Mouse (Mus musculus): Measurements from ENCODE around the gene 6030468B19Rik. TPM values are rescaled to one million over a fixed set of nuclear protein-coding genes. Genes with fewer than 3 reads are reported as not detected.
A peak's percentile ranks its signal among the peaks of the same experiment; 100 is the strongest.

Gene 6030468B19Rik
- total and polyA plus RNA-seq, 2 experiments from 2014 or later: not detected

DNA sequence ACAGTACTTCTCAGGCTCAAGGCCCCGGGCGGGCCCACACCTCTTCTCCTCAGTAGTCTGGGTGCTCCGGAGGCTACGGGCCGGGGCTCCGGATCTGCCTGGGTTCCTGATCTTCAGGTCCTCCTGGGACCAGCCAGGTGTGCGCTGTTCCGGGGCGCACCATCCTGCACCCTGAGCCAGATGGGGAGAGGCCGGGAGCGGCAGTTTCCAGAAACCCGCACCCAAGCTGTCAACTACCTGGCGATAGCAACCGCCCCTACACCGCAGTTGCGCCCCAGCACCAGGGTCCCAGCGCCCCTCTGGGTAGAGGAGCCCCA lies 17.3 kb upstream of the 6030468B19Rik start:
- Histone ChIP-seq H3K9me3 (ENCODE audit: low read length) (no peaks in the 10 kb centered on the region), H3K36me3 (ENCODE audit: insufficient read depth, low read length) (no peaks in the 10 kb centered on the region), H3K27me3 (ENCODE audit: insufficient read depth, low read length) (peaks cover 28% of the 10 kb centered on the region), H3K4me3 (ENCODE audit: low read depth, low read length) (peak overlapping the region; percentile 23), H3K4me2 (ENCODE audit: low read depth, low read length, poor library complexity, severe bottlenecking) (peak overlapping the region; percentile 44), H3K27ac (ENCODE audit: low read depth, low read length) (peak overlapping the region; percentile 57; the same call in 1 of the 2 replicates), H3K4me1 (ENCODE audit: insufficient read depth, low read length) (no peaks in the 10 kb centered on the region; the same call in 1 of the 2 replicates), H3K9ac (replicated peaks; ENCODE audit: low read length, poor library complexity, severe bottlenecking) (no peak overlapping the region)
- 2% methylated on average over 17 of the region's 17 CpGs for WGBS
- TF ChIP-seq CTCF (IDR thresholded peaks at IDR 0.05): no peak
- DNase-seq (ENCODE audit: low spot score) (no peak), ATAC-seq (ENCODE audit: low FRiP score) (no peak)

DNA sequence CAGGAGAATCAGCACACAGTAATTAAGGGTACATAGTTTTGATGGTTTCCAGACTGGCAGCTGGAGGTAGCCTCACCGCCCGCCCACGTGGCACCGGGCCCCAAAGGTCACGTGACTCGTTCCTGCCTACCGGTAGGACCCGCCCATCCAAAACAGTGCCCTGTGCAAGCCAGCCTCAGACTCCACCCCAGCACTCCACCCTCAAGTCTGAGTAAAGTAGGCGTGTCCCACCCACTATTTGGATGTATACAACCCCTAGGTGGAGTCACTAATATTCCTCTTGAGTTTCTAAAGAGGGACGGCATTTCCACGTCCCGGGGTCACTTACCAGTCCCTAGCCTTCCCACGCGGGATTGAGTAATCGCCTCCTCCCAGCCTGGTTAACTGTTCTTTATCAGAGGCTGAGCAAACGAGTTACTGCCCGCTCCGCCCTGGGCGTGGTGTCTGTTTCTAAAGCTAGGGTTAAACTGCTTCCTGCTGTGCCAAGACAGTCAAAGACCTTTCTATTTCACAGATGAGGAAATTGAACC lies 16.8 kb upstream of the 6030468B19Rik start:
- Histone ChIP-seq H3K4me1 (ENCODE audit: insufficient read depth, low read length) (no peaks in the 10 kb centered on the region; the same call in 1 of the 2 replicates), H3K4me3 (ENCODE audit: low read depth, low read length) (peak overlapping the region; percentile 23; the same call in 1 of the 2 replicates), H3K36me3 (ENCODE audit: insufficient read depth, low read length) (no peaks in the 10 kb centered on the region), H3K27me3 (ENCODE audit: insufficient read depth, low read length) (peaks cover 28% of the 10 kb centered on the region), H3K9me3 (ENCODE audit: low read length) (no peaks in the 10 kb centered on the region), H3K4me2 (ENCODE audit: low read depth, low read length, poor library complexity, severe bottlenecking) (peak overlapping the region; percentile 44), H3K27ac (ENCODE audit: low read depth, low read length) (no peak overlapping the region; the same call in 1 of the 2 replicates), H3K9ac (replicated peaks; ENCODE audit: low read length, poor library complexity, severe bottlenecking) (no peak overlapping the region)
- no peak for ATAC-seq (ENCODE audit: low FRiP score)
- 8% methylated on average over 19 of the region's 19 CpGs for WGBS
- TF ChIP-seq CTCF (IDR thresholded peaks at IDR 0.05): no peak
- DNase-seq (ENCODE audit: low spot score): no peak

DNA sequence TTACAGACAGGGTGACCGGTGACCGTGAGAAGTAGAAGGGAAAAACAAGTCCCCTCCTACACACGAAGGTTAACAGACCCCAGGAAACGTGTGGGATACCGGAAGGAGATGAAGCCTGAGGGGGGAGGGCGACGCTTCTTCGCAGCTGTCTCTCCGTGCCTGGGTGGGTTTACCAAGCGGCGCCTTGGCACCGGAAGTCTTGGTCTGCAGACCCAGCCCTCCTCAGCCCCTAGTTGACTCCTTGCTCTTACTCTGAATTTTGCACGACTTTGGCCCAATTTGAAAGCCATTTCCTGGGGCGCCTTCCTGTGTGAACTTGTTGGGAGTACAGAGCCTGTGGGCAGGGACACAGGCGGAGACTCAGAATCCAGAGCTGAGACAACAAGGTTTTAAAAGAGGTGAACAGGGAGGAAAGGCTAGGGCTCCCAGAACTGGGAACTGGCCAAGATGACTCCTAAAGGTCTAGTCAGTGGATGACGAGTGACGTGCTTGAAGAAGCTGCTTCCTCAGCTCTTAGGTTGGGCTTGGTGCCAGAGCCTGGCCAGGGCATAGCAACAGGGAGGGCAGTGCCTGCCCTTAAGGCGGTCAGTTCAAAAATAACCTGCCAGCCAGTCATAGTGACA lies 16.1 kb upstream of the 6030468B19Rik start:
- DNase-seq (ENCODE audit: low spot score): peak; percentile 24

DNA sequence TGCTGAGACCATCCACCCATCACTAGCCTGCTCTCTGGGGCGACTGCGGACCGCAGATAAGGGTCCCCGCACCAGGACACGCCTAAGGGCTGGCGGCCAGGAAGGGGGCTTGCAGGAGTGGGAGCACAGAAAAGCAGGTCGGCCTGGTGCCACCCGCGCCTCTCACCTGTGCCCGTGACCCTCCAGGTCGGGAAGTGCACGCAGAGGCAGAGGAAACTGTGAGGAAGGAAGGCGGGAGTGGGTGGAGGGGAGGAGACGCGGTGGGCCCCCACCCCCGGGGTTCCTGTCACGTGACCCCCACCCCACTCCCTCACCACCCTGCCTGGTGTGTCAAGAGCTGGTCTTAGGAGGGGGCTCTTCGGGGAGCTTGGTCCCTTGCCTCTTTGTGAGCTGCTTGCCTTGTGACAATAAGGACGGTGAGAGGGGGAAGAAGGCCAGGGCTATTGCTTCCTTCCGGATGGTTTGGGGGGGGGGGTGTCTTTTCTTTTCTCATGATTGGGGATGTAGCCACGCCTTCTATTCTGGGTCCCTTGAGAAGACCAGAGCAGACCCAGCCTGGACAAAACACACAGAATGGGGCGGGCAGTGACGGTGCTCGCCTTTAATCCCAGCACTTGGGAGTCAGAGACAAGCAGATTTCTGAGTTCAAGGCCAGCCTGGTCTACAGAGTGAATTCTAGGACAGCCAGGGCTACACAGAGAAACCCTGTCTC lies 15.3 kb upstream of the 6030468B19Rik start, which contains the start of the genes Tmc8 and Tmc6:
Tmc8 (plus strand) TSS at position 84 of the 712 bp plus-strand sequence.
Tmc6 (minus strand) TSS at position 206 of the 712 bp plus-strand sequence.
- no peaks in the 10 kb centered on the region for H3K36me3 ChIP-seq (ENCODE audit: insufficient read depth, low read length)
- peak within 1 kb of the TSS; percentile 33; the same call in 1 of the 2 replicates for H3K9ac ChIP-seq (replicated peaks; ENCODE audit: low read length, poor library complexity, severe bottlenecking)
- H3K27ac ChIP-seq (ENCODE audit: low read depth, low read length): no peak within 1 kb of the TSS; the same call in 1 of the 2 replicates
- ATAC-seq (ENCODE audit: low FRiP score): no peak
- H3K27me3 ChIP-seq (ENCODE audit: insufficient read depth, low read length): peaks cover 28% of the 10 kb centered on the region
- DNase-seq (ENCODE audit: low spot score): no peak
- WGBS: 53% methylated on average over 19 of the region's 24 CpGs
- no peaks in the 10 kb centered on the region for H3K9me3 ChIP-seq (ENCODE audit: low read length)
- peak within 1 kb of the TSS; percentile 23 for H3K4me3 ChIP-seq (ENCODE audit: low read depth, low read length)
- no peak for TF ChIP-seq CTCF (IDR thresholded peaks at IDR 0.05)
- peak within 1 kb of the TSS; percentile 54 for H3K4me2 ChIP-seq (ENCODE audit: low read depth, low read length, poor library complexity, severe bottlenecking)
- no peaks in the 10 kb centered on the region; the same call in 1 of the 2 replicates for H3K4me1 ChIP-seq (ENCODE audit: insufficient read depth, low read length)

More for the DNA sequence above, 16.1 kb upstream of the 6030468B19Rik start:
- no peak overlapping the region; the same call in 1 of the 2 replicates for H3K27ac ChIP-seq (ENCODE audit: low read depth, low read length)
- peak overlapping the region; percentile 44; the same call in 1 of the 2 replicates for H3K4me2 ChIP-seq (ENCODE audit: low read depth, low read length, poor library complexity, severe bottlenecking)
- H3K36me3 ChIP-seq (ENCODE audit: insufficient read depth, low read length): no peaks in the 10 kb centered on the region
- no peaks in the 10 kb centered on the region for H3K9me3 ChIP-seq (ENCODE audit: low read length)
- H3K4me3 ChIP-seq (ENCODE audit: low read depth, low read length): no peak overlapping the region
- peaks cover 28% of the 10 kb centered on the region for H3K27me3 ChIP-seq (ENCODE audit: insufficient read depth, low read length)
- no peak overlapping the region for H3K9ac ChIP-seq (replicated peaks; ENCODE audit: low read length, poor library complexity, severe bottlenecking)
- no peaks in the 10 kb centered on the region; the same call in 1 of the 2 replicates for H3K4me1 ChIP-seq (ENCODE audit: insufficient read depth, low read length)
- ATAC-seq (ENCODE audit: low FRiP score): no peak
- TF ChIP-seq CTCF (IDR thresholded peaks at IDR 0.05): no peak
- 30% methylated on average over 18 of the region's 18 CpGs for WGBS

DNA sequence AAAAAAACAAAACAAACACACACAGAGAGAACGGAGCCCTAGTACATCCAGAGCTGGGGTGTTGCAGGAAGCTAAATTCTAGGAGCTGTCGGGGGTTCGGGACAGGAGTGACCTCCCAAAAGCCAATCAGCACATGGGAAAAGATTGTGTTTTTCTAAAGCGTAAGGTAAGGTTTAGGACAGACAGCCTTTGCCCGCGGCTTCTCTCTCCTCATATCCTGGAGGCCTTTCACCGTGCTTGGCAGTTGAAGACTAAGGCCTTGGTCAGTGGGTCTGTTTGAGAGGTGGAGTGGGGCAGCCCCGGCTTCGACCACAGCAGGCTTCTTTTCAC lies 14.8 kb upstream of the 6030468B19Rik start:
- Histone ChIP-seq H3K9me3 (ENCODE audit: low read length) (no peaks in the 10 kb centered on the region), H3K4me3 (ENCODE audit: low read depth, low read length) (peak overlapping the region; percentile 23), H3K36me3 (ENCODE audit: insufficient read depth, low read length) (no peaks in the 10 kb centered on the region), H3K9ac (replicated peaks; ENCODE audit: low read length, poor library complexity, severe bottlenecking) (0 out of 2 replicates have a peak overlapping the region, but pooled peaks have one; percentile 33), H3K4me1 (ENCODE audit: insufficient read depth, low read length) (no peaks in the 10 kb centered on the region; the same call in 1 of the 2 replicates), H3K27ac (ENCODE audit: low read depth, low read length) (no peak overlapping the region), H3K4me2 (ENCODE audit: low read depth, low read length, poor library complexity, severe bottlenecking) (peak overlapping the region; percentile 54), H3K27me3 (ENCODE audit: insufficient read depth, low read length) (peaks cover 28% of the 10 kb centered on the region)
- DNase-seq (ENCODE audit: low spot score): no peak
- WGBS: 58% methylated on average over 9 of the region's 9 CpGs
- ATAC-seq (ENCODE audit: low FRiP score): no peak
- no peak for TF ChIP-seq CTCF (IDR thresholded peaks at IDR 0.05)

Measured in midbrain, postnatal 0 days (tissue).